Mouse (Mus musculus): ENCODE measurements around the gene Jam3. TPM values are rescaled to one million over a fixed set of nuclear protein-coding genes. Genes with fewer than 3 reads are reported as not detected.

Gene Jam3
- total RNA-seq, 2 experiments from 2014 or later: 16.8 to 17.3 TPM

DNA sequence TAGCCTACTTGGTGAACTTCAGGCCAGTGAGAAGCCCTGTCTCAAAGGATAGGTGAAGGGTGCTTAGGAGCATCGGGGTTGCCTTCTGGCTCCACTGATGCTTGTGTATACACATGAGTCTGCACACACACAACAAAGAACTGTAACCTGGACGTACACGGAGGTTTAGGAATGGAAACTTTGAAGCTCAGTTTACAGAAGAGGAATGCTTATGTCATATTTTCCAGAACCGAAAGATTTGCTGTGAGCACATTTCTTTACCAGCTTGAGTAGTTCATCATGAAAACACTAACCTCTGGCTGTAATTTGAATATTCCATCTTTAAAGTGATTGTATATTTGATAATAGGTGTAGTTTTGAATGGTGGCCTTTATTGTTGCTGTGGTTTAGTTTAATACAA, 84.3 kb downstream of the Jam3 start:
- no peak for DNase-seq
- intact Hi-C loops (cut with DNase I): loop anchor here (5.0 kb wide), 1 partner anchor 216 kb away; no protein-coding TSS in a partner anchor

DNA sequence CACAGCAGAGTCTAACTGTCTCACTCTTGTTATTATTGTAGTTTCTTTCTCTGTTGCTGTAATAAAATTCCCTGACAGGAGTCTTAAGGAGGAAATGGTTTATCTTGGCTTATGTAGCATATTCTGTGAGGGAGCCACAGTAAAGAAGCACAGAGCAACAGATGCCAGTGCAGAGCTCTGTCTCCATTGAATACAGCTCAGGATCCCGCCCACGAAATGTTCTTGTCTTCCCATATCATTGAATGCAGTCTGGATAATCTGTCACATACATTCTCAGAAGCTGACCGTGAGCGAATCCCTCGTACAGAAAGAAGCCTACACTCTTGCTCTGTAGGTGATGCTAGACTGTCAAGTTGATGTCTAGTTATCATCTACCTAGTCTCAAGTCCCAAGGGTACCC, 96.9 kb downstream of the Jam3 start:
- intact Hi-C loops (cut with DNase I): no loop called here
- no peak for DNase-seq

DNA sequence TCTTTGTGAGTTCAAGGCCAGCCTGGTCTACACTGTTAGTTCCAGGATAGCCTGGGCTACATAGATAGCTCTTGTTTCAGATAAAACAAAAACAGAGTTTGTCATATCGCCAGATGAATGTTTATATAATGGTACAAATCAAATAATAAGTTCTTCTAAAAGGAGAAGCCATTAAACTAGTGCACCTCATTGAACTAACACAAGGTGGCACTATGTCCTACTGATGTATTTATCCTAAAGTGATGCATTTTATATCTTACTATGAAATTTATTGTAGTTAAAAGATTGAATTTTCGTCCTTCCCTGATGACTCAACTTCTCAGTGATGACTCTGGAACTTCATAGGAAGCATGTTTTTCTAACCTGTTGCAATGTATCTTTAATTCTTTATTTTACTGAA, 105.7 kb downstream of the Jam3 start:
- intact Hi-C loops (cut with DNase I): no loop called here
- no peak for DNase-seq

Other genes starting within 250 kb of the Jam3 start
- gene Gm1110, start 232.3 kb downstream of the Jam3 start, total RNA-seq (2021): not detected
- 10 to 100 TPM; 53.5 to 55.1 TPM for gene Acad8, start 155.9 kb downstream of the Jam3 start, total RNA-seq (2021)
- 10 to 100 TPM; 23.4 to 24.5 TPM for gene Thyn1, start 155.7 kb downstream of the Jam3 start, total RNA-seq (2021)
- 10 to 100 TPM; 31.0 to 31.3 TPM for gene Vps26b, start 125.4 kb downstream of the Jam3 start, total RNA-seq (2021)
- 10 to 100 TPM; 13.2 to 13.8 TPM for gene Ncapd3, start 125.2 kb downstream of the Jam3 start, total RNA-seq (2021)
- 1 to 10 TPM; 7.0 to 8.0 TPM for gene Igsf9b, start 143.8 kb upstream of the Jam3 start, total RNA-seq (2021)
- not detected for gene Spata19, start 241.4 kb upstream of the Jam3 start, total RNA-seq (2021)